Mouse (Mus musculus): Measurements from ENCODE around the gene Rnf7.

- TF ChIP-seq GATA1 (IDR thresholded peaks at IDR 0.05; ENCODE audit: low read length) (no peak), TAL1 (IDR thresholded peaks at IDR 0.05; ENCODE audit: low read length) (no peak)
Observed at GRCm38 (mm10) chr9:96472356-96472755, 6.1 kb downstream of the Rnf7 start.
